Mouse (Mus musculus): ENCODE results near the gene Pcdh9. TPM values are rescaled to one million over a fixed set of nuclear protein-coding genes. Genes with fewer than 3 reads are reported as not detected.

The Pcdh9 gene
- 0.06 TPM in 1 of 2 replicates, not detected in the other for polyA plus RNA-seq (2012; rRNA removed; ENCODE audit: low replicate concordance)

DNA sequence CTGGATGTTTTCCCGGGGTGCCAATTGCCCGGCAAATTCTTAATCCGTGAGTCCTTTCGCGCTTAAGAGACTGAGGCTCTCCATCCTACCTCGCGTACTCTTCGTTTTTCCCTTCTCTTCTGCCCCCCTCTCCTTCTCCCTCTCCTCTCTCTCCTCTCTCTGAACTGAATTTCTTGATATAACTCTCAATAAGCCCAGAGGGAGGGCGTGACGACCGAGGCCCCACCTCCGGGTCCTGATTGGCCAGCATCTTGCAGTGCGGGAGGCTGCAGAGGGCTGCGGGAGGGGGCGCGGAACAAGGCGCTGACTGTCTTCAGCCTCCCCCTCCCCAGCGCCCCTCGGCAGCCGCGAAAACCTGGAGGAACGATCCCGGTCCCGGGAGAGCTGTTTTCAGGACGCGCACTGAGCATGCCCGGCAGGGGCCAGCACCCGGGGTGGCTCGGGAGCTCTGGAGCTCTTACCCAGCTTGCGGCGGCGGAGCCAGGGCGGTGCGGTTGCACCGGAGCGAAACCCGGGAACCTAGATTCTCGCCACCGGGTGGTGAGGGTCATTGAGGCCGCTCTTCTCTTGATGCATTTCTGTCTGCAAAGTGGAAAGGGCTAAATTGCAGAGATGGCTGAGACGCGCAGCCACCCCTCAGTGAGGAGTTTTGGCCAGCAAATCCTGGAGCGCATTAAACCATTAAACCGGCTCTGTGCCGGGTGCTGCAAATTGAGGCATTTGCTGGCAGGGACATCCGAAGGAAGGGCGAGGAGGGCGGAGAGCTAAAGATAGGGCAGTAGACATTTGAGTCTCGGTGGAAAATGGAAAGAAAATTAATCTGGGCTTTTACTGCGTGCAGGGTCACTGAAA is at the start of gene Pcdh9:
Gene Pcdh9, minus strand, starts transcription at position 161 of the 852 bp plus-strand sequence.

All from duodenum, adult 2 months (tissue).